ENCODE assay signal across 15 mouse cellular contexts in the genomic region with DNA sequence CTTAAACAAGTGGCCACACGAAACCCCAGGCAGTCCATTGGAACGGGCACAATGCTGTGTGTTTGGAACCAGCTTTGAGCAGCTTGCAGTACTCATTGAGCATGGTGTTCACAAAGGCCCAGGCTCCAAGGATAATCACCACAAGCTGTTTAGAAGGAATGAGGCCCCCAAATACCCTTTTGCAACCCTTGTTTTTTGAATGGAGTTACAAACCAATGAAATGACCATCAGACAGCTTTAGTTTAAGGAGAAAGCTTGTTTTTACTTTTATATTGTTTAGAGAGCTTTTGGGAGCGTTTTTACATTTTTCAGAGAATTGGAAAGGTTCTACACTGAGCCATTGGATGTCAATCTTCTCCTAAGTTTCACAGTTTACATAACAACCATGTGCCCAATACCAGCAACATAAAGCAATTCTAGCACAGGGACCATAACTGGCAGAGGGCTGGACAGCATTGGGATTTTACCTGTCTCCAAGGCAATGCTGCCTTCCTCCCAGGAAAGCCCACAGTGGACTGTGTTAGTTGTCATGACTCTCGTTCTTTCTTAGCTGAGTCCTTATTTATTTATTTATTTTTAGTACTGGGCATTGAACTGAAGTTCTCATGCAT.
A peak's percentile ranks its signal among the peaks of the same experiment; 100 is the strongest.
DNase-seq lines count a peak whose midpoint lies in the region; ATAC-seq and TF ChIP-seq lines count a peak whose summit lies in the region.
"Had no signal": no experiment of that assay in that cellular context is flagged by ENCODE, and none has a peak within 500 bp of the region (broad histone marks: within the 10 kb centered on the region; RNA-seq: fewer than 3 reads in every experiment).

No protein-coding gene starts in this region.

- no peak overlapping the region for H3K4me2 ChIP-seq in neural tube, embryonic 11.5 days (ENCODE audit: low read depth)
- H3K4me2 ChIP-seq in forebrain, embryonic 12.5 days, result peak overlapping the region; percentile 11; the same call in 1 of the 2 replicates
- no peak overlapping the region for H3K4me2 ChIP-seq in hindbrain, postnatal 0 days (ENCODE audit: low read depth, low read length)
- H3K4me2 ChIP-seq: liver, embryonic 12.5 days had no signal

- peak; percentile 65; the same call in 1 of the 2 replicates for ATAC-seq in neural tube, embryonic 11.5 days (ENCODE audit: insufficient read depth, low FRiP score, low TSS enrichment)
- peak; percentile 91 for ATAC-seq in forebrain, embryonic 12.5 days (ENCODE audit: low FRiP score)
- peak; percentile 84 for ATAC-seq in hindbrain, postnatal 0 days
- ATAC-seq: activated CD4-positive, CD25-positive, alpha-beta regulatory T cell, adult 4 months; CD4-positive, CD25-positive, alpha-beta regulatory T cell, adult 4 months; liver, embryonic 12.5 days had no signal

- peak; percentile 25 for DNase-seq in neural tube, embryonic 11.5 days (ENCODE audit: low spot score)
- no peak for DNase-seq in neural tube, embryonic 10.5 days (ENCODE audit: extremely low spot score, low spot score)
- DNase-seq in hindbrain, postnatal 0 days (ENCODE audit: low spot score), result peak; percentile 35
- DNase-seq in retina, postnatal 1 day, result peak; percentile 85
- DNase-seq in natural killer cell, adult 2 months (ENCODE audit: low spot score in 2 of 2), result no peak
- no peak for DNase-seq in urinary bladder, adult 2 months (ENCODE audit: low spot score)
- DNase-seq: cerebellum, adult 9-11 months; heart, postnatal 4 days; kidney, adult 18-20 months; lung, postnatal 14 days had no signal

- H3K4me3 ChIP-seq in neural tube, embryonic 11.5 days (ENCODE audit: low read depth, low read length), result no peak overlapping the region
- no peak overlapping the region for H3K4me3 ChIP-seq in forebrain, embryonic 12.5 days (replicated peaks)
- no peak overlapping the region for H3K4me3 ChIP-seq in hindbrain, postnatal 0 days (ENCODE audit: low read length)
- H3K4me3 ChIP-seq: heart, embryonic 10.5 days; liver, embryonic 12.5 days had no signal

- no peaks in the 10 kb centered on the region for H3K9me3 ChIP-seq in neural tube, embryonic 11.5 days (ENCODE audit: control insufficient read depth, low read length)
- H3K9me3 ChIP-seq in forebrain, embryonic 12.5 days, result no peaks in the 10 kb centered on the region
- no peaks in the 10 kb centered on the region for H3K9me3 ChIP-seq in hindbrain, postnatal 0 days (ENCODE audit: low read length)
- H3K9me3 ChIP-seq: heart, embryonic 10.5 days; liver, embryonic 12.5 days had no signal

- WGBS in neural tube, embryonic 11.5 days, result 44% methylated on average over 4 of the region's 4 CpGs
- 10% methylated on average over 4 of the region's 4 CpGs for WGBS in forebrain, embryonic 12.5 days
- 38% methylated on average over 4 of the region's 4 CpGs for WGBS in hindbrain, postnatal 0 days

- H3K9ac ChIP-seq in neural tube, embryonic 11.5 days (ENCODE audit: low read length), result no peak overlapping the region
- H3K9ac ChIP-seq in forebrain, embryonic 12.5 days, result no peak overlapping the region
- H3K9ac ChIP-seq in hindbrain, postnatal 0 days (replicated peaks; ENCODE audit: low read length), result no peak overlapping the region
- H3K9ac ChIP-seq: liver, embryonic 12.5 days had no signal

- no peak overlapping the region for H3K27ac ChIP-seq in neural tube, embryonic 11.5 days (ENCODE audit: low read depth, low read length)
- peak overlapping the region; percentile 66; the same call in 1 of the 2 replicates for H3K27ac ChIP-seq in forebrain, embryonic 12.5 days
- no peak overlapping the region for H3K27ac ChIP-seq in hindbrain, postnatal 0 days
- H3K27ac ChIP-seq: heart, embryonic 10.5 days; liver, embryonic 12.5 days had no signal

- no peaks in the 10 kb centered on the region for H3K27me3 ChIP-seq in neural tube, embryonic 11.5 days (ENCODE audit: control insufficient read depth, insufficient read depth, low read length)
- H3K27me3 ChIP-seq in forebrain, embryonic 12.5 days, result peaks cover 48% of the 10 kb centered on the region
- no peaks in the 10 kb centered on the region for H3K27me3 ChIP-seq in hindbrain, postnatal 0 days (ENCODE audit: insufficient read depth, low read length)
- H3K27me3 ChIP-seq: liver, embryonic 12.5 days had no signal

- TF ChIP-seq CTCF in hindbrain, postnatal 0 days (IDR thresholded peaks at IDR 0.05; ENCODE audit: low read depth), result no peak

- H3K36me3 ChIP-seq in neural tube, embryonic 11.5 days (ENCODE audit: control insufficient read depth, insufficient read depth, low read length), result no peaks in the 10 kb centered on the region
- no peaks in the 10 kb centered on the region for H3K36me3 ChIP-seq in forebrain, embryonic 12.5 days (replicated peaks)
- no peaks in the 10 kb centered on the region for H3K36me3 ChIP-seq in hindbrain, postnatal 0 days (ENCODE audit: insufficient read depth, low read length)
- H3K36me3 ChIP-seq: heart, embryonic 10.5 days; liver, embryonic 12.5 days had no signal

- H3K4me1 ChIP-seq in neural tube, embryonic 11.5 days (ENCODE audit: control insufficient read depth, insufficient read depth, low read length), result no peaks in the 10 kb centered on the region
- H3K4me1 ChIP-seq in forebrain, embryonic 12.5 days, result peaks cover 21% of the 10 kb centered on the region
- no peaks in the 10 kb centered on the region; the same call in 1 of the 2 replicates for H3K4me1 ChIP-seq in hindbrain, postnatal 0 days (ENCODE audit: insufficient read depth, low read length)
- H3K4me1 ChIP-seq: liver, embryonic 12.5 days had no signal

Comparison
In these comparisons a context has a peak if more than half of its experiments do, and no peak if none do; other contexts are left out.
1. DNase-seq: peak in neural tube, embryonic 11.5 days (single experiment), hindbrain, postnatal 0 days (single experiment) and retina, postnatal 1 day (single experiment); none in neural tube, embryonic 10.5 days (single experiment), natural killer cell, adult 2 months (0 of 2) and urinary bladder, adult 2 months (single experiment).
2. Peak in every context shown above with its lines, with median percentiles within 50 percentile points of each other: ATAC-seq.